Mouse (Mus musculus) liver, adult 2 months (tissue): ENCODE results near the gene Gmps.

Experiments used
- CTCF ChIP-seq: fragments of 200-500 bp; IDR thresholded peaks from 2 replicates; pipeline ENCODE4 v1.5.1; 2011; ENCODE audit warnings: low read depth, low read length, control low read depth
- POLR2A ChIP-seq: fragments of 200-500 bp; IDR thresholded peaks from 2 replicates; pipeline ENCODE4 v1.6.1; 2011; ENCODE audit warnings: low read length, control low read depth; ENCODE audit not compliant: insufficient read depth; ENCODE audit errors: extremely low read depth

DNA sequence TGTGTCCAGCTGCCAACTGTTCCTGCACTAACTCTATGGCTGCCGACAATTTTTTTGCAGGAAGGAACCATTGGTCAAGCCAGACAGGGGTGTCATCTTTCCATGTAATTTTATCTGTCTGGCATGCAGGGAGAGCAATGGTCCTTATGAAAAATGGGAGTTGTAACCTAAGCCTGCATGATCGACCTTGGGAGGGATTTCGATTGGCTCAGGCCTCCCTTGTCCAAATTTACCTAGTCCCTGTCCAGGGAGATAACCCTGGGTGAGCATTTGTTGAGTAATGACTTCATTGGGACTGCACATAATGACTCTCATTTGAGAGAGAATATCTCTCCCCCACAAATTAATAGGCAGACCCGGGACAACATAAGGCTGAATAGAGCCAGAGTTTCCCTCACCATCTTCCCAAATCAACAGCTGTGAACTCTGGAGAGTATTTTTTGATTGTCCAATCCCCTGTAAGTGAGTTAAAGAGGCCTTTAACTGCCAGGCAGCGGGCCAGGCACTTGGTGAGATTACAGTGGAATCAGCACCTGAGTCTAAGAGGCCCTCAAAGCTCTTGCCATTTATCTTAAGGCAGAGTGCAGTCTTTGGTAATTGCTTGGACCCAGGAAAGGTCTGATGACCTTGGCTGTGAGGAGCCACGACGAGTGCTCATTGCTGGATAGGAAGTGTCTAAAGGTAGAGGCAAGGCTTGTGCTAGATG lies 62.4 kb downstream of the Gmps start:
- no peak for TF ChIP-seq POLR2A
- TF ChIP-seq CTCF: no peak
